Mouse (Mus musculus) kidney, postnatal 14 days (tissue): ENCODE measurements around the gene Kcnip3.

ENCODE experiments used
- DNase-seq: peaks from one replicate; pipeline ENCODE4 v3.0.0; 2022; ENCODE audit warnings: mixed read lengths

Gene Kcnip3

DNA sequence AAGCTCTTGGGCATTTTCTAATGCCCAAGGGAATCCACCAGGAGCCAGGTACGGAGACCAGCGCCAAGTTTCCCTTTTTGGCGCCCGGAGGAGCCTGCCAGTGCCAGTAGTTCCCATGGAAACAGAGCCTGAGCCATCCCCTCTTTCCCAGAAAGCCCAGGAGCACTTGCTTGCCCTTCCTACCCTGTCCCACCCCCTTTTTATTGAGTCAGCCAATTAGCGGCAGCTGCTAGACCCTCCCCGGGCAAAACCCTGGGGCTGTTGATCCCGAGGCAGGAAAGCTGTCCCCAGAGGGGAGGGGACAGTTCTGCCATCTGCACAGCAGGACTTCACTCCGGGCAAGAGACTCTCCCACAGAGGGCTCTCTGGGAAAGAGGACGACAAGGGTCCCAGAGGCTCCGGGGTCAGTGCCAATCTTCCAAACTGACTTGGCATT lies at the start of gene Kcnip3:
Gene Kcnip3, minus strand, starts transcription at position 89 of the 436 bp plus-strand sequence.
- no peak for DNase-seq

DNA sequence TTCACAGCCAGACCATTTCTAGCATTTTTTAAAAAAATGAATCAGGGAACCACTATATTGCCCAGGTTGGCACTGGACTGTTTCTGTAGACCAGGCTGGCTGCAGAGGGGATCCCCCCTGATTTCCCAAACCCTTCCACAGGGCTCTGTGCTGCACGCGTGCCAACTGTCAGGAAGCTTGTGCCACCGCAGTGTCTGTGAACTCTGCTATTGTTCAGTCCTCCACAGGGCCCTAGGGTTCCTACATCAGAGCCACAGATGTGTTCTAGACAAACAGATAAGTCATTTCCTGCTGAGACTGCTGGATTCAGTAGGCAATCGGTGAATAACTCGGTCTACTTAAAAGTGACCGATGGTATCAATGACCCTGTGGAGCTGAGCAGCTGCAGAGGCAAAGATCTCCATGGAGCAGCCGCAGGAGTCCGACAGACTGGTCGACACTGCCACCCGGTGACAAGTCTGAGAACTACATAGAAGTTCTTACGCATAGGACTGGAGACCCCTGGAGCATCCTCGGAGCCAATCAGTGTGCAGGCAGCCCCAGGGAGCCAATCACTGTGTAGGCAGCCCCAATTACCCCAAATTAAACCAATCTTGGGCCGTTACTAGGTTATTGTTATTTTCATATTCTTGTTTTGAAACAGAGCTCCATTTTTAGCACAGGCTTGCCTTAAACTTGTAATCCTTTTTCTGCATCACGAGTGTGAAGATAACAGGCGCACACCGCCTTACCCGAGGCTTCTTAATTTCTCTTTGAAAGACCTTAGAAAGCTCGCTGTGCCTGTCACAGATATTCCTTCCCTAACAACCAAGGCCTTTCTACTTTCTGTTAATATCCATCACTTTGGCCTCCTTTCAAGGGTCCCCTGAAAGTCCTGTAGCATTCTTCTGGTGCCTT lies 37.4 kb upstream of the Kcnip3 start:
- peak; percentile 91 for DNase-seq

DNA sequence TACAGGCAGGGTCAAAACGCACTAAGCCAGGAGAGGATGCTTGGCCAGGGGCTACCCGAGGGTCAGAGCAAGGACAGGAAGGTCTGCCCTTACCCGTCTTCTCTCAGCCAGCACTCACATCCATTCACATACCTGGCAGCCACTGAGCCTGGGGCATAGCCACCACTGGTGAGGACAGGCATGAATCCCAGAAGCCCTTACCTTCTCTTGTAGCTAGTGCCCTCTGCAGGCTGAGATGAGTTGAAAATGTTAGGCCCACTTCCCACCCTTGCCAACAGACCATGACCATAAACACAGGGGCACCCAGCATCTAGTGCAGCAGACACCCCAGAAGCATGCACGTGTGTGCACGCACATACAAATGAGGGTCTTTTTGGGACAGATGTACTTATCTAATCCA lies 29.2 kb upstream of the Kcnip3 start:
- DNase-seq = peak; percentile 32

DNA sequence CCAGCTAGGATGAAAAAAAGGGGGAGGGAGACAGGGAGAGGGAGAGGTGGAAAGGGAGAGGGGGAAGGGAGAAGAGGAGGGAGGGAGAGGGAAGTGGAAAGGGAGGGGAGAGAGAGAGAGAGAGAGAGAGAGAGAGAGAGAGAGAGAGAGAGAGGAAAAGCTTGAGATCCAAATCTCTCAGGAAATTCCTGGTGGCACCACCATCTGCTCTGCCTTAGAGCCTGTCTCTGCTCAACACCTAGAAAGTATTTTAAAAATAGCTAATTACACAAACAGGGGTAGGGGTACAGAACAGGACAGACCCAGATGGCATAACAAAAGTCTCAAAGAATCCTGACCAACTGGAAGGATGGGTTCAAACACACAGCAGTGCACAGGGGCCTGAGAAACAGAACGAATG lies 28.6 kb upstream of the Kcnip3 start:
- DNase-seq = no peak

DNA sequence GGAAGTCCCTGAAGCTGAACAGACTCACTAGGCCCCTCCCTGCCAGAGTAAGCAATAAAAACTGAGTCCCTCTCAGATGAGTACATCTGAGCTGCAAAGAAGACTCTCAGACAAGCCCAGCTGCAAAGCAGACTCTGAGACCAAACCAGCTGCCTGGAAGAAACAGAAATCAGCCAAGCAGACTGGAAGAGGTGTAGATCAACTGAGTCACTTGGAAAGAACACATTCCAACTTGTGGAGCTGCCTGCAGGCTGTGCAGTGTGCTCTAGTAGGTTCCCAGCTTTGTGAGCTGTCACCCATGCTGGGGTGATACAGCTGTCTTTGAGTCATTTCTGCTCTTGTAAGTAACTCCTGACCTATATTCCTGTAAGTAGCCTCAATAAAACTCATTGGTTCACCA lies 27.8 kb upstream of the Kcnip3 start:
- no peak for DNase-seq

DNA sequence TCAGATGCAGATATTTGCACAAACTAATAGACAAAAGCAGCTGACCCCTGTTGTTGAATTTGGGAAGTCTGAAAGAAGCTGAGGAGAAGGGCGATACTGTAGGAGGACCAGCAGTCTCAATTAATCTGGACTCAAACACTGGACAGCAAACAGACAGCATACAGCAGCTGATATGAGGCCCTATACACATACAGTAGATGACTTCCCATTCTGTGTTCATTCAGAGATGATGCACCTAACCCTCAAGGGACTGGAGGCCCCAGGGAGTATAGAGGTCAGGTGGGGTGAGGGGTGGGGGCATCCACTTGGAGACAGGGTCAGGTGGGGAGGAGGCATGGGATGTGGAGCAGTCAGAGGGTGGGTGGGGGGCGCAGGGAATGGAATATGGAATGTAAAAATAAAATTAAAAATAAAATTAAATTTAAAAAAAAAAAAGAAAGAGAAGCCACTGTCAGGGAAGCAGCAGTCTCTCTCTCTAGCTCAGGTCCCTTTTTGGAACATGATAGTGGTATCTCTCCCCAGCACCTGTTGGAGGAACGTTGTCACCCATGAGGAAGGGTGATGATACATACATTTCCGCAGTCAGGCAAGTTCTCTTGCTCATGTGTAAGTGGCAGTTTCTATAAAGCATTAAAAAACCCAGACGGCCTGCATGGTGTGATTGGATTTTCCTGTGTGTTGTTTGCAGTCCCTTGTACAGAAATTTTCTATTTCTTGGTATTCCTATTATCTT lies 26.6 kb upstream of the Kcnip3 start:
- DNase-seq = no peak

DNA sequence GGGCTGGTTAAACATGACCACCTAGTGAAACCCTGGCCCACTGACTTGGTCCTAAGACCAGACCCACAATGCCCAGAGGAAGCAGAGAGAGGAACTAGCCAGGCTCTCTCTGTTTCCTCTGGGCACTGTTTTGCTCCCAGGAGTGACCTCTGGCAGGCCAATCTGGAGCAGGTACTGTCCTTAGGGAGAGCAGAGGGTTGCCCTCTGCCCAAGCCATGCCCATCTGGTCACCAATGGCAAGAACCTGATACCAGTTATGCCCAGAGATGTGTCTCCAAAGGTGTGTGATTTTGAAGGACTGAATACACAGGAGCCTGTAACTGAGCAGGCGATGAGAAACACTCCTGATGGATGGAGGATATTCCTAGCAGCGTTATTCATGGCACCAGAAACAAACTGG lies 19.8 kb upstream of the Kcnip3 start:
- DNase-seq = no peak

DNA sequence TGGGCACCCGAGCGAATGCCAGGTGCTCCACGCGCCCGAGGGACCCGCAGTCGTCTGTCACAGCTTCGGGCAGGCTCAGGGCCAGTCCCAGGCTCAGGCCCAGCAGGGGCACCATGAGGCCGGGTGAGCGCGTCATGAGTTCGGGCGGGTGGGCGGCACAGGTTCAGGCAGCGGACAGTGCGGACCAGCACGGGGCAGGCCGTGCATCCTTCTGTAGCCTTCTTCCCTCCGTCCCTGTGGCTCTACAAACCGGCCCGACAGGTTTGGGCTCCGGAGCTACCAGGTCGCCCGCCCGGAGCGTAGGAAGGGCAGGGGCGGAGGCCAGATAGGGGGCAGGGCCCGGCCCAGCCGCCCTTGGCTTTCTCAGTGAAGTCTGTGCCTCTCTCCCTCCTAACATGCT lies 19.3 kb upstream of the Kcnip3 start, which contains the start of gene Prom2:
Gene Prom2, minus strand, starts transcription at position 283 of the 400 bp plus-strand sequence.
- DNase-seq = peak; percentile 56

DNA sequence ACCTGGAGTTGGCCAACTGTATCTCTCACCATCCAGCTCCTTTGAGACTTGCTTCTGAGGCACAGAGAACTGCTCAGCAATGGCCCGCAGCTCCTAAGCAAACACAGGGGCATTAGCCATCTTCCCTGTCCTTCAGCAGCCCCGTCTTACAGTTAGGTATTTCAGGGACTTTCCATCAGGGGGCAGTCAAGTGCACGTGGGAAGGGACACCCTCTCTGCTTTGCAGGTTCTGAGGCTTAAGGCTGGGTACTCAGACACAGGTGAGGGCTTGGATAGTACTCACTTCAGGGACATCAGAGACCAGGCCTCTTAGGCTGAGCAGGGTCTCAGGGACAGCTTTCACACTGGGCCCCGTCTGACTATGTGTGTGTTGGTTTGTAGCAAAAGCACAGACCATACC lies 17.6 kb upstream of the Kcnip3 start:
- DNase-seq = peak; percentile 6

DNA sequence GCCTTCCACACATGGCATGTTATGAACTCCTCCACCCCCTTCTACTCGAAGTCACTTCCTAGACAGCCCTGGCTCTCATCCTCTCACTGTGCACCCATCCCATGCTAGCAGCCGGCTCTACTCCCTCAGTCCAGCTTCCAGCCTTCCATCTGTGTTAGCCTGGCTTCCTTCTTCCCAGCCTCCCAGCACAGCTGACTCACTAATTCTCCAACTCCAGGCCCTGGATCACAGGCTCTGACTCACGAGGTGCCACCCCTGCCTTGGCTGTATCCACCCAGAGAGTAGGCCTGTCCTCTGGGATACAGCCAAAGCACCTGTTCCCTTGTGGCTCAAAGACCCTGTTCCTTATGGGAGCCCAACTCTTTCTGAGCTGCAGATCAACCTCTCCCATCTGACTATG lies 15.7 kb upstream of the Kcnip3 start:
- DNase-seq = no peak

DNA sequence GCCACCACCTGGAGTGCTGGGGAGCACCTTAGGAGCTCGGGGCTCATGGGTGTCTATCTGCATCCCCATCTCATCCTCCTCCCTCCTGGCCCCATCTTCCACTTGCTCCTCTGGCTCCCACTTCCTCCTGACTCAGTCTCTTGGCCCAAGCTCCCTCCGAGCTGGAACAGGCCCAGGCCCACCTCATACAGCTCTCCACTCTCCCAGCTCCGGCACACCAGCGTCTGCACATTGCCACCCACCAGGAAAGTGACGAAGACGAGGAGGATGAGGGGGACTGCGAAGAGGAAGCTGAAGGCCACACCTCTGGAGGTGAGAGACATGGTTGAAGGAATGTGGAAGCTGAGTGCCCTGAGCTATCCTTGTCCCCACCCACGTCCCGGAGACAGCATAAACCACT lies 13.5 kb upstream of the Kcnip3 start:
- no peak for DNase-seq

DNA sequence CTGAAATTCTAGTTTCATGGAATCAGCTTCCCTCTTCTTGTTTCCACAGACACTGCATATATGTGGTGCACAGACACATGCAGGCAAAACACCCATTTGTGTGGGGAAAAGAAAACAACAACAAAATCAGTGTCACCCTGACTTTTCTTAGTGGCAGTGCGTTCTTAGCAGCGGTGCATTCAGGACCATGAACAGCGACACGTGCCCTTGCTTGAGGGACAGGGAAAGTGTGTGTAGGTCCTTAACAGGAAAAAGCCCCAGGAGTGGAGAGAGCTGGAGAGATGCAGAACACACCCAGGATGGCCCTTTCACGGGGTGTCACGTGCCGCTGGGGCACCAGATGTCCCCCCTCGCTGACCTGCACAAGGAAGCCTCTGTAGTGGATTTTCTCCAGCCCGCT lies 10.5 kb upstream of the Kcnip3 start:
- peak; percentile 24 for DNase-seq

DNA sequence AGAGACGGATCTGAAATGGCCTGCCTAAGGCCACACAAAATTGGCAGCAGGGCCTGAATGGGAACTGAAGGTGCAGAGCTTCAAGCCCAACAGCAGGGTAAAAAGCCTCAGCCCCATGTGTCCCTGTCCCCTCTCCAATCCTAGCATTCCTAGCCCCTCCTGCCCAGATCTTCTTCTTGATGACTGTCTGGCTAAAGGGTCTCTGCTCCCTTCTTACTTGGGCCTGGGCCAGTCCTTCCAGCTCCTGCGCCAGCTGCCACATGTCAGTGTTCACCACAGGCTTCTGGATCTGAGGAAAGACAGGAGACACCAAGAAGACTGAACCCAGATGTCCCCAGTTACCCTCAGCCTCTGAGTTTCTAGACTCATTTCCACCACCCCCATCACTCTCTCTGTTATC lies 9.7 kb upstream of the Kcnip3 start:
- no peak for DNase-seq

DNA sequence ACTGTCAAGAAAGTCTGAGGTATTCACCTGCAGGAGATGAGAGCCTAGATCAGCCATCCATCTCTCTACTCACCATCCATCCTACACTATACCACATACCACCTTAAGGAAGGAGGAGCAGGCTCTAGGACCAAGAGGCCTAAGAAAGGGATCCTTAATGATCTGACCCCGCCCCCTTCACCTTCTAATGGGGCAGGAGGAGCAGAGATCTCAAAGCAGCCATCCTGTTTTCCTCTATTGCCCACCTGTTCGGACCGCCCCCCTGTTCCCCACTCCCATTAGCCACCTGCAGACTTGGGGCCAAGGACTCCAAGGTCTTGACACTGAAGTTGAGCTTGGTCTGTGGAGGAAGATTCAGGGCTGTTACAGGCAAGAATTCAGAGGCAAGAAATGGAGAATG lies 8.5 kb upstream of the Kcnip3 start:
- no peak for DNase-seq

DNA sequence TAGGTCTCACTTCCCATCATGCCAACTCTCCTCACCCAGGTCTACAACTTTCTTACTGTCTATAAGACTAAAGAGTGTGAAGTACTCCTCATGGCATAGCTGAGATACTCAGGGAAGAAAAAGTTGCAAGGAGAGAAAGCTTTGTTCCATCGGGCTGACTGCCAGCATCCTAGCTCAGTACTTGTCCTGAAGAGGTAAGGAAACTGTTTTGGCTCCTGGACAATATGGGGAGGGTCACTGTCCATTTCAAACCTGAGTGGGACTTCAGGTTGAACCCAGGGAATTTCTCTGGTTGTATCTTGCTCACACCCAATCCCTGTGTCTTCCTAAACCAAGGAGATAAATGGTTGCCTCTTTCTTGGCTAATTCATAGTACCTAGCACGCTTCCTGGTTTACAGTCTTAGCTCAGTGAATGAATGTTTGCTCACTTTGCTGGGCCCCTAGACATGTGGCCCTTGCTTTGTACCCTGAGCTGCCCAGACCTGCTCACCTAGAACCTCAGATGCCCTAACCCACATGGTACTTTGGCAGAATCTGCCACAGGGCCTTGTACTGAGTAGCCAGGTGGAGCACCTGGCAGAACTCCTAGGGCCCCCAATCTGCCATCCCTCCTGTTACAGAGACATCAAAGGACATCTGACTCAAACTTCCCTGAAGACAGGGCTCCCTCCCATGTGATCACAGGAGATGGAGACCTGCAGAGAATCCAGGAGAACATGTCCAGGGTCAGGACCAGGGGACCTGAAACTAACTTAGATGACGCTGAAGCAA lies 3.3 kb upstream of the Kcnip3 start:
- DNase-seq = no peak

DNA sequence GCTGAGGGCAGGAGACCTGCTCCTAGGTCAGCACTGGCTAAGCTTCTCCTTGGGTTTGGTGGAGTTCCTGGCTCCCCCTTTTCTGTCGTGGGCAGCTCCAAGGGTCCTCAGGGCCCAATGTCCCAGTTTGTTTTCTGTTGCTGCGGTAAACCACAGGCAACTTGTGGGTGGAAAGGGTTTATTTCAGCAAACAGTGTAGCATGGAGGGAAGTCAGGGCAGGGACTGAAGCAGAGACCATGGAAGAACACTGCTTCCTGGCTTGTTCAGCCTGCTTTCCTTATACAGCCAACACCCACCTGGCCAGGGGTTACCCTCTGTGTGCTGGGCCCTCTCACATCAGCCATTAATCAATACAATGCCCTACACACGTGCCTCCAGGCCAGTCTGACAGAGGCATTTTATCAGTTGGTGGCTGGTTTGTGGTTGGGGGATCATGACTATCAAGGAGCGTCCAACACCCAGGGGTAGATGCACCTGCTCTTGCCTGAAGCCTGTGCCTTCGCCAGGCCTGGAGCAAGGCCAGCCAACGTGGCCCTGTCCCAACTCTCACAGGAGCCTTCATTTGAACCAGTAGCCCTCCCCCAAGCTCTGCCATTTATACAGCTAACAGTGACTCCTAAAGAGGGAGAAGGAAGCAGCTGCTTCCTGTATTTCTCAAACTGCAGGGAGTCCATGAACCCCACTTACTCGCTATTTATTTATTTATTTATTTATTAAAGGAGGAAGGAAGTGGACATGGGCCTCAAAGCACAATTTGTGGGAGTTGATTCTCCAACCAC lies 2.2 kb upstream of the Kcnip3 start:
- DNase-seq = peak; percentile 46

DNA sequence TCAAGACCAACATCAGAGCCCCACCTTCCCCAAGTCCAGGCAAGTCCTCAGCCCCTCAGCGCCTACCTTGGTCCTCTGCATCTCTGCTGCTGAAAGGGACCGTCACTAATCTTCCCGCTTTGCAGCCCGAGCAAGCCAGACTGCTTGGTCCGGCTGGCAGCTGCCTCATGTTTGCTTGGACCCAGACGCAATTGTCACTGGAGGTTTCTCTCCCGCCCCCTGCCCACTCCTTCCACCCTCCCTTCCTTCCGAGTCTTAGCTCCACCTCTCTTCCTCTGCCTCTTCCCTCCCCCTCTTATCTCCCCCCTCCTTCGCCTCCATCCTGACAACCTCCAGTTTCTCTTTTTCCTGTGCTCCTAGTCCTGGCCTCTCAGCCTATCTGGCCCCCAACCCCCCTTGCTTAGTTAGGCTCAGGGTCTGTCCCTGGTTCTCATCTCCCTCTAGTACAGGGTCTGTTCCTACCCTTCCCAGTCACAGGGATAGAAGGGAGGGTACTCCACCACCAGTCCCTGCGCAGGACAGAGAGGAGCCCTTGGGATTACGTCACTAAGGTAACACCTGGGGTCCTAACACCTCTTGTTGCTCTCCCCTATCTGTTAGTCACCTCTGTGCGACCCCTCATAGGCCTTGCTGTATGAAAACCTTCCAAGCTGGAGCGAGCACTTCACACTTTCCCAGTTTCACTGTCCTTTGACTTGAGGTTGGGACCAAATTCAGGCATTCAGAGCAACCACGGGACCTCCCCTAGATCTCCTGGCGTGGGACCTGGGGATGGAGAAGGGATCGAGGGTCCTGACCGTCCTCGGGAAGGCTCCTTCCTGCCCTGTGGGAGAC lies 505 bp downstream of the Kcnip3 start:
- DNase-seq = peak; percentile 31

DNA sequence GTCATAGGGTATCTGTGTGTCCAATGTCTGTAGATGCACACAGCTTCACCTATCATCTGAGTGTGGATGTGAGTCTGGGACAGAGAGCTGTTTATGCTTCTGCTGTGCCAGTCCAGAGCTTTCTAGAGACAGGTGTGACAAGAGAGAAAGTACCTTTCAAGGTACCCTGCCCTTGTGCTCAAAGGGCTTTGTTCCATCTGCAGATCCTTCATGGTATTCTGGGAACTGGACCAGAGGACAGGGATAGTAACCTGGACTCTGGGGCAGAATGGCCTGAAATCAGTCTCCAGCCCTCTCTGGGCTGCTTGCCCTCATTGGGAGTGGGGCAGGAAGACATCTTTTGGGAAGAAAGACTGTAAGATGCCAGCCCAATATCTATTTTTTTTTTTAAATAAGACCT lies 1.8 kb downstream of the Kcnip3 start:
- DNase-seq = no peak

DNA sequence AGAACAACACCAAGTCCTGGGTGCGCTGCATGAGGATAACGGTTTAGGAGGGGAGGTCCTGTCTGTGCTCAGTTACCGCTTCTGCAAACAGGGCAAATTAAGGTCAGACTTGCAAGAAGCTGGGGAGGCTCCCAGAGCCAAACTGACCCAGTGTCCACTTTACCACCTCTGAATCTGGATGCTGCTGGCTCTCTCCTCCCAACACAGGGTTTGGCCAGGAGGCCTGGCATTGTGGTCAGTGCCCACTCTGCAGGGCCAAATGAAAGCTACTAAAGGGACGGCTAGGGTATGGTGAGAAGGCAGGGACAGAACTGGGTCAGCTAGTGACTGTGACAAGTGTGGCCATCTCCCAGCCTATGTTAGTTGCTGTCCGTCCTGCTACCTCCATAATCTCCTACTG lies 2.6 kb downstream of the Kcnip3 start:
- no peak for DNase-seq

DNA sequence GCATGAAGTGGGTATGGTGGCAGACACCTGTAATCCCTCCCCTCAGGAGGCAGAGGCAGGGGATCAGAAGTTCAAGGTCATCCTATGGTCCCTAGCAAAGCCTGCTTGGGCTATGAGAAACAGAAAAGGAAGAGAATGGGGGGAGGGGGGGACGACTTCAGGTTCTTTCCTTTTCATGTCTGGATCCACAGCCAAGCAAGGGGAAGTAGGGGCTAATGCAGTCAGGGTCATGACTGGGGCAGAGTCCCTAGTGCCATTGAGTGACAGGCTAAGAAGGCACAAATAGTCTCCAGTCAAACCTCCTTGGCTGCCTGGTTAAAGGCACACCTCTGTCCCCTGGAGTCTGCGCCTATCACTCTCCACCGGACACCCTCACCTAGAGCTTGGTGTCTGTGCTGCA lies 3.1 kb downstream of the Kcnip3 start:
- DNase-seq = no peak

DNA sequence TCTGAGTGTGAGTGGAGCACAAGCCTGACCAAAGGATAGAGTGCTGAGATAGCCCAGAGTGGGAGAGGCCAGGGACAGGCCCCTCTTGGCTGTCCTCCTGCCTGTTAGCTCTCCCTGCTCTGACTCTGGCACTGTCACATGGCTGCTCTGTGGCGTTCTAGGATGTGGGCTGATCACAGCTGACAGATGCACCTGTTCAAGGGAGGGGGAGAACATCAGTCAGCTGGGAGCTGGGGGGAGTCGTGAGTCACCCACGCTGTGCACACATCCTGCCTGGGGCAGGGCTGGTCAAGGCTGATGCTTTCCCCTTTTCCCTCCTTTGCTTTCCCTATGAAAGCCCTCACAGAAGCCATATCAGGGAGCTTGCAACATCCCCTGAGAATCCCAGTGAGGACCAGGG lies 3.6 kb downstream of the Kcnip3 start:
- no peak for DNase-seq

DNA sequence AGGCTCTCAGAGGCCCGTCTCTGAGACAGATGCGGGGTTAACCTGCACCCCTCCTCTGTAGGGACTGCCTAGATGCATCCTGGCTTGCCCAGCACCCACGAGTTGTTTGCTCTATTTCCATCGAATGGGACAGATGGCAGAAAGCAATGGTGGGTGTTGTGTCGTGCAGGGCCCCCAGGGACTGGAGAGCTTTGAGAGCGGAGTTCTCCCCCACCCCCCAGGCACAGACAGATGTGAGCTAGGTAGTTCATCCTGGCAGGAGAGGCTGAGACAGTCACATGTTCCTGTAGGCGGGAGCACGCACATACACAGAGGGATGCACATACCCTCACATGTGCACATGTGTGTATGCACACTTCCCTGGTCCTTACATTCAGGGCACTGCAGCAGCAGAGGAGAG lies 4.8 kb downstream of the Kcnip3 start:
- DNase-seq = no peak
